Mouse (Mus musculus) CD4-positive naive resting alpha-beta T cell, adult 57 days (primary cell): ENCODE data around the gene Obox3. TPM values are rescaled to one million over a fixed set of nuclear protein-coding genes. Genes with fewer than 3 reads are reported as not detected.

Experiments used
- total RNA-seq: library from RNA; stranded (reverse); gene quantifications from one replicate; pipeline ENCODE4 v1.2.4, GENCODE M21; 2023

Gene Obox3
- total RNA-seq = not detected

DNA sequence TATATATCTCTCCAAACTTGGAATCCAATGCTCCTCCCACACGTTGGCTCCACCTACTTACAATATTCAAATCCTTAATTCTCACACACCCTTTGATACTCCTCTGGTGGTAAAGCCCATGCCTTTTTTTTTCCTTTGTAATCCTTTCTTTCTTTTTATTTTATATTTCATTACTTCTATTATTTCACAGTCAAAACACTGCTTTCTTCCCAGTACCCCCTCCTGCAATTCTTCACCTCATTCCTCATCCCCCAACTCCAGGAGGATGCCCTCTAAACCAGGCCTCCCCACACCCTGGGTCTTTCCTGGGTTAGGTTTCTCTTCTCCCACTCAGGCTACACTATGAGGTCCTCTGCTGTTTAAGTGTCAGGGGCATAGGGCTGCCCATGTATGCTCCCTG lies at the start of gene Obox3:
Gene Obox3 (minus strand): TSS at position 101 of the 400 bp plus-strand sequence.

Other genes starting within 250 kb of the Obox3 start
- gene Obox5, start 110.2 kb upstream of the Obox3 start, total RNA-seq = not detected
- not detected for gene Obox6, start 199.8 kb upstream of the Obox3 start, total RNA-seq
- gene Crx, start 240.1 kb upstream of the Obox3 start, total RNA-seq = not detected
- gene Crxos, start 242.7 kb upstream of the Obox3 start, total RNA-seq = not detected